Mouse (Mus musculus) olfactory bulb, adult 2 months (tissue): Measurements from ENCODE around the gene Fads3. TPM values are rescaled to one million over a fixed set of nuclear protein-coding genes. Genes with fewer than 3 reads are reported as not detected.

ENCODE experiments used
- H3K27ac ChIP-seq: fragments of 200-500 bp; 2 replicates; pipeline ENCODE4 v1.5.1; 2012; ENCODE audit warnings: low read depth, low read length; ENCODE audit not compliant: insufficient read depth
- H3K4me1 ChIP-seq: fragments of 200-500 bp; 2 replicates; pipeline ENCODE4 v1.6.1; 2012; ENCODE audit warnings: low read length; ENCODE audit not compliant: control insufficient read depth, insufficient read depth
- H3K4me3 ChIP-seq: fragments of 200-500 bp; 2 replicates; pipeline ENCODE4 v1.5.1; 2012; ENCODE audit warnings: mild to moderate bottlenecking, low read depth, low read length, moderate library complexity; ENCODE audit not compliant: insufficient read depth
- CTCF ChIP-seq: fragments of 200-500 bp; IDR thresholded peaks from 2 replicates; pipeline ENCODE4 v1.5.1; 2012; ENCODE audit warnings: low read depth, mild to moderate bottlenecking, low read length, moderate library complexity; ENCODE audit not compliant: insufficient read depth
- POLR2A ChIP-seq: fragments of 200-500 bp; IDR thresholded peaks from 2 replicates; pipeline ENCODE4 v1.6.1; 2012; ENCODE audit warnings: mild to moderate bottlenecking, low read depth, low read length, moderate library complexity; ENCODE audit not compliant: insufficient read depth
- WGBS: fragments of 180-500 bp; shearing (Covaris S2); methylation state at CpG from one replicate; pipeline ENCODE4 v1.1.7; 2018; 5-methylcytosine and 5-hydroxymethylcytosine counted together
- polyA plus RNA-seq: library from polyadenylated mRNA; stranded (reverse); fragments of >200 nt; gene quantifications from 2 replicates; pipeline ENCODE4 v1.2.4, GENCODE M21; 2012; ENCODE audit warnings: low replicate concordance; ENCODE audit not compliant: missing spikeins, insufficient read depth, insufficient read length

Gene Fads3
- polyA plus RNA-seq, 1 experiment: not detected

GRCm38 (mm10) chr19:10055783-10056660 is 14.7 kb downstream of the Fads3 start:
- TF ChIP-seq POLR2A (no peak), CTCF (no peak)
- Histone ChIP-seq H3K4me3 (no peak overlapping the region), H3K27ac (no peak overlapping the region), H3K4me1 (no peaks in the 10 kb centered on the region)
- 87% methylated on average over 22 of the region's 22 CpGs for WGBS

- TF ChIP-seq POLR2A (no peak), CTCF (no peak)
- 91% methylated on average over 3 of the region's 3 CpGs for WGBS
- Histone ChIP-seq H3K27ac (no peak overlapping the region), H3K4me1 (no peaks in the 10 kb centered on the region), H3K4me3 (no peak overlapping the region)
These were observed 15.3 kb downstream of the Fads3 start for GRCm38 (mm10) chr19:10056686-10057085.

GRCm38 (mm10) chr19:10057486-10058351 is 16.4 kb downstream of the Fads3 start:
- Histone ChIP-seq H3K27ac (no peak overlapping the region), H3K4me3 (no peak overlapping the region), H3K4me1 (no peaks in the 10 kb centered on the region)
- WGBS: 71% methylated on average over 11 of the region's 11 CpGs
- no peak for TF ChIP-seq POLR2A
- no peak for TF ChIP-seq CTCF

- H3K4me1 ChIP-seq: no peaks in the 10 kb centered on the region
- H3K27ac ChIP-seq: no peak overlapping the region
- WGBS: 95% methylated on average over 1 of the region's 1 CpGs
- TF ChIP-seq CTCF (no peak), POLR2A (no peak)
- H3K4me3 ChIP-seq: no peak overlapping the region
These were observed 17.0 kb downstream of the Fads3 start for GRCm38 (mm10) chr19:10058352-10058825.

- Histone ChIP-seq H3K4me3 (no peak overlapping the region), H3K4me1 (no peaks in the 10 kb centered on the region), H3K27ac (no peak overlapping the region)
- TF ChIP-seq CTCF (no peak), POLR2A (no peak)
- WGBS: 68% methylated on average over 9 of the region's 9 CpGs
These were observed 17.6 kb downstream of the Fads3 start for GRCm38 (mm10) chr19:10058876-10059427.

- Histone ChIP-seq H3K4me1 (no peaks in the 10 kb centered on the region), H3K4me3 (no peak overlapping the region), H3K27ac (no peak overlapping the region)
- TF ChIP-seq POLR2A (no peak), CTCF (no peak)
- WGBS: 44% methylated on average over 10 of the region's 10 CpGs
These were observed 18.7 kb downstream of the Fads3 start for GRCm38 (mm10) chr19:10059911-10060567.

GRCm38 (mm10) chr19:10060783-10061590 is 19.6 kb downstream of the Fads3 start:
- Histone ChIP-seq H3K4me1 (no peaks in the 10 kb centered on the region), H3K27ac (no peak overlapping the region), H3K4me3 (no peak overlapping the region)
- TF ChIP-seq CTCF (no peak), POLR2A (no peak)
- WGBS: 62% methylated on average over 8 of the region's 8 CpGs

GRCm38 (mm10) chr19:10061624-10062023 is 20.3 kb downstream of the Fads3 start:
- H3K27ac ChIP-seq: no peak overlapping the region
- TF ChIP-seq POLR2A: no peak
- TF ChIP-seq CTCF: no peak
- H3K4me3 ChIP-seq: no peak overlapping the region
- WGBS: 95% methylated on average over 2 of the region's 2 CpGs
- no peaks in the 10 kb centered on the region for H3K4me1 ChIP-seq
